Mouse (Mus musculus) embryonic facial prominence, embryonic 14.5 days (tissue): ENCODE measurements around the gene Myd88. TPM values are rescaled to one million over a fixed set of nuclear protein-coding genes. Genes with fewer than 3 reads are reported as not detected.
A peak's percentile ranks its signal among the peaks of the same experiment; 100 is the strongest.

Source experiments
- ATAC-seq: fragments of 200-750 bp; cut with Nextera tagmentation; 2 replicates; pipeline ENCODE4 v1.8.0; 2017; ENCODE audit warnings: low read depth, moderate number of reproducible peaks, moderate TSS enrichment
- DNase-seq: peaks from one replicate; pipeline ENCODE4 v3.0.0-alpha.2; 2015; ENCODE audit warnings: low spot score
- H3K27ac ChIP-seq: fragments of 300-500 bp; sonication (generic); replicated peaks from 2 replicates; pipeline ENCODE4 v1.5.1; 2014; ENCODE audit warnings: low read depth, mild to moderate bottlenecking, low read length, moderate library complexity
- H3K27me3 ChIP-seq: fragments of 300-500 bp; sonication (generic); replicated peaks from 2 replicates; pipeline ENCODE4 v1.6.1; 2014; ENCODE audit warnings: low read length; ENCODE audit not compliant: control insufficient read depth, insufficient read depth
- H3K36me3 ChIP-seq: fragments of 300-500 bp; sonication (generic); 2 replicates; pipeline ENCODE4 v1.6.1; 2014; ENCODE audit warnings: low read length, mixed read lengths; ENCODE audit not compliant: control insufficient read depth, insufficient read depth
- H3K4me1 ChIP-seq: fragments of 300-500 bp; sonication (generic); 2 replicates; pipeline ENCODE4 v1.6.1; 2014; ENCODE audit warnings: antibody characterized with exemption, low read length; ENCODE audit not compliant: control insufficient read depth, insufficient read depth
- H3K4me2 ChIP-seq: fragments of 300-500 bp; sonication (generic); 2 replicates; pipeline ENCODE4 v1.6.1; 2014; ENCODE audit warnings: low read depth, mild to moderate bottlenecking, low read length, moderate library complexity, mixed read lengths
- H3K4me3 ChIP-seq: fragments of 300-500 bp; sonication (generic); 2 replicates; pipeline ENCODE4 v1.5.1; 2014; ENCODE audit warnings: low read depth, mild to moderate bottlenecking, low read length
- H3K9ac ChIP-seq: fragments of 300-500 bp; sonication (generic); 2 replicates; pipeline ENCODE4 v1.6.1; 2014; ENCODE audit warnings: low read depth, mild to moderate bottlenecking, low read length, moderate library complexity, mixed read lengths
- H3K9me3 ChIP-seq: fragments of 300-500 bp; sonication (generic); 2 replicates; pipeline ENCODE4 v1.6.1; 2016; ENCODE audit warnings: low read length; ENCODE audit not compliant: control insufficient read depth
- WGBS: fragments of 180-500 bp; shearing (Covaris S2); extraction: QIAGEN DNeasy Blood & Tissue Kit; methylation state at CpG from one replicate; pipeline ENCODE4 v1.1.7; 2014; 5-methylcytosine and 5-hydroxymethylcytosine counted together
- polyA plus RNA-seq: library from polyadenylated mRNA; unstranded; fragments of >200 nt; fragmentation: Nextera tagmentation; extraction: Ambion mirVana; gene quantifications from 2 replicates; pipeline ENCODE4 v1.2.1, GENCODE M21; 2014

Myd88 gene
- polyA plus RNA-seq, 1 experiment from 2014 or later: 26.4 TPM

DNA sequence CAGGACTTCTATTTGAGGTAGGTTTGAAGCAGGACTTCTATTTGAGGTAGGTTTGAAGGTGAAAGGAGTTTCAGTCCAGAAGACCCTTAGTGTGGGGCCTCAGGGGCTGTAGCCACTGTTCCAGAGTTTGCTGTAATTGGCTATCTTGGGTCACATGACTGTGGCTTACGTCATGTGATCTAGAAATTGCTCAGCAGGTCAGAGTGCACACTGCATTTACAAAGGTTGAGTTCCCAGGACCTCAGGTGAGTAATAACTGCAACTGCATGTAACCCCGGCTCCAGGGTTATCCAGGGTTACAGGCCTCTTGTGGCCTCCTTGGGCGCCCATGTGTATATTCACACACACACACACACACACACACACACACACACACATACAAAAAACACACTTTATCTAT is 27.2 kb upstream of the Myd88 start:
- WGBS: 82% methylated on average over 3 of the region's 3 CpGs
- ATAC-seq (no peak), DNase-seq (no peak)
- H3K27me3 ChIP-seq: no peaks in the 10 kb centered on the region
- no peaks in the 10 kb centered on the region for H3K9me3 ChIP-seq
- H3K4me1 ChIP-seq: no peaks in the 10 kb centered on the region
- H3K4me3 ChIP-seq: no peak overlapping the region
- H3K36me3 ChIP-seq: no peaks in the 10 kb centered on the region
- H3K27ac ChIP-seq: no peak overlapping the region
- no peak overlapping the region for H3K4me2 ChIP-seq
- H3K9ac ChIP-seq: no peak overlapping the region

DNA sequence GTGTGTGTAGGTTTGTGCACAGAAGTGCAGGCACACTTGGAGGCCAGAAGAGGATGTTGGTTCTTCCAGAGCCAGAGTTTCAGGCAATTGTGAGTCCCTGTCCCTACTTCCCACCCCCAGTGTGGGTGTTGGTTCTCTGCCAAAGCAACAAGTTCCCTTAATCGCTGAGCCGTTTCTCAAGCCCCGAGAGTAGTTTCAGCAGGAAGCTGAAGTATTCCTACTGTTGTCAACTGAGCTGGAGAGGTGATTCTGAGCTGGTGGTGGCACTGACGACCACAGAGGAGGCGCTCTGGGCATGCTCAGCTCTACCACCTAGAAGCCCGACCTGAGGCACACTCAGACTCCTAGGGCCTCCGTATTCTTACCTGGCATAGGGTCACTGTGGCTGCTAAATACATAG is 24.1 kb upstream of the Myd88 start, which contains the start of gene Slc22a14:
Slc22a14 (minus strand) TSS at position 270 of the 400 bp plus-strand sequence.
- H3K36me3 ChIP-seq: no peaks in the 10 kb centered on the region
- no peaks in the 10 kb centered on the region for H3K9me3 ChIP-seq
- no peaks in the 10 kb centered on the region for H3K27me3 ChIP-seq
- no peak within 1 kb of the TSS for H3K9ac ChIP-seq
- no peak within 1 kb of the TSS for H3K4me3 ChIP-seq
- ATAC-seq: no peak
- H3K27ac ChIP-seq: no peak within 1 kb of the TSS
- H3K4me2 ChIP-seq: no peak within 1 kb of the TSS
- DNase-seq: peak; percentile 30
- WGBS: 71% methylated on average over 7 of the region's 7 CpGs
- H3K4me1 ChIP-seq: no peaks in the 10 kb centered on the region; the same call in 1 of the 2 replicates

DNA sequence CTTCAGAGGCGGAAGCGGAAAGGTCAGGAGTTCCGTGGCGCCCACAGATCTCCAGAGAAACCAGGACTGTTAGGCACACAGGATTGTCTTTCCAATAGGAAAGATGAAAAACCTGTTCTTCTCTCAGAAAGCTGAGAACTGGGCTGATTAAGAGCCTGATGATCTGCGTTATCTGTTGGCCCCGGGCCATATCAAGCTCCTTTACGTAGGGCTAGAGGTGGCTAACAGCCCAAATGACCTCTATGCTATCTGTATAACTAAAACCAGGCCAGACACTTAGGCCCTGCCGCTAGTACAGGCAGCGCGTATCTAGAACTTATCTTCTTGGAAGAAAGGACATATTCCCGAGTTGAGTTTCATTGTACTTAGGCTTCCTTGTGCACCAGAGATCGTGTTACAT is 22.0 kb upstream of the Myd88 start:
- no peak overlapping the region for H3K9ac ChIP-seq
- peak; percentile 6; the same call in 1 of the 2 replicates for ATAC-seq
- no peak overlapping the region for H3K4me2 ChIP-seq
- H3K27me3 ChIP-seq: no peaks in the 10 kb centered on the region
- 61% methylated on average over 12 of the region's 12 CpGs for WGBS
- no peaks in the 10 kb centered on the region for H3K9me3 ChIP-seq
- DNase-seq: no peak
- H3K4me1 ChIP-seq: no peaks in the 10 kb centered on the region; the same call in 1 of the 2 replicates
- no peak overlapping the region for H3K4me3 ChIP-seq
- no peak overlapping the region for H3K27ac ChIP-seq
- no peaks in the 10 kb centered on the region for H3K36me3 ChIP-seq

DNA sequence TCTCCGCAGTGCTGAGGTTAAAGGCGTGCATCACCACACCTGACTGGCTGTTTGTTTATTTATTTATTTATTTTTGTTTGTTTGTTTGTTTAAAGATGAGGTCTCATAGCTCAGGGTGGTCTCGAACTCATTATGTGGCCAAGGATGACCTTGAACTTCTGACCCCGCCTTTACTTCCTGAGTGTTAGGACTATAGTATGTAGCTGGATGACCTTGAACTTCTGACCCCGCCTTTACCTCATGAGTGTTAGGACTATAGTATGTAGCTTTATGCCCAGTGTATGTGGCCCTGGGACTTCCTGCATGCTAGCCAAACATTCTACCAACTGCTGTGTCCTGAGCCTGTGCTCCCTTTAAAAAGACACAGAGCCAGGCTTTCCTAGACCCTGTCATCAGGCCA is 20.2 kb upstream of the Myd88 start:
- H3K27ac ChIP-seq: no peak overlapping the region
- H3K9me3 ChIP-seq: no peaks in the 10 kb centered on the region
- no peak for ATAC-seq
- H3K4me1 ChIP-seq: no peaks in the 10 kb centered on the region; the same call in 1 of the 2 replicates
- H3K36me3 ChIP-seq: no peaks in the 10 kb centered on the region
- no peaks in the 10 kb centered on the region for H3K27me3 ChIP-seq
- no peak overlapping the region for H3K4me3 ChIP-seq
- H3K9ac ChIP-seq: no peak overlapping the region
- H3K4me2 ChIP-seq: no peak overlapping the region
- no peak for DNase-seq
- 91% methylated on average over 5 of the region's 5 CpGs for WGBS

DNA sequence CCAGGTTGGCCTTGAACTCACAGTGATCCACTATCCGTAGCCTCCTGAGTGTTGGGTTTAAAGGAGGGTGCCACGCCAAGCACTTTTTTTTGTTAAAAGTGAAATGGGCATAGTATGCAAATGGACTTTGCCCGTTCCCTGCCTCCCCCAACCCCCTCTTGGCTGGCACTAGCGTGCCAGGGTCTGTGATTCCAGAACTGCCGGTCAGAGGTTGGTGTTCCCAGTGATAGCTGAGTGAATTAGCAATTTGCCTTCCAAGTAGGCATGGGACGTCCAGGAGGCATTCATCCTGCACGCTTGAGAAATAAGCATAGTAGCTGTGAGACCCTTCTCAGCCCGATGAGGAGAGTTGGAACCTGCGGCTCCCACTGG is 16.8 kb upstream of the Myd88 start:
- Histone ChIP-seq H3K27me3 (no peaks in the 10 kb centered on the region), H3K36me3 (no peaks in the 10 kb centered on the region; the same call in 1 of the 2 replicates), H3K9me3 (no peaks in the 10 kb centered on the region), H3K4me2 (peak overlapping the region; percentile 91), H3K4me3 (peak overlapping the region; percentile 71), H3K27ac (no peak overlapping the region), H3K9ac (peak overlapping the region; percentile 74), H3K4me1 (no peaks in the 10 kb centered on the region; the same call in 1 of the 2 replicates)
- 38% methylated on average over 9 of the region's 9 CpGs for WGBS
- ATAC-seq (no peak), DNase-seq (no peak)

DNA sequence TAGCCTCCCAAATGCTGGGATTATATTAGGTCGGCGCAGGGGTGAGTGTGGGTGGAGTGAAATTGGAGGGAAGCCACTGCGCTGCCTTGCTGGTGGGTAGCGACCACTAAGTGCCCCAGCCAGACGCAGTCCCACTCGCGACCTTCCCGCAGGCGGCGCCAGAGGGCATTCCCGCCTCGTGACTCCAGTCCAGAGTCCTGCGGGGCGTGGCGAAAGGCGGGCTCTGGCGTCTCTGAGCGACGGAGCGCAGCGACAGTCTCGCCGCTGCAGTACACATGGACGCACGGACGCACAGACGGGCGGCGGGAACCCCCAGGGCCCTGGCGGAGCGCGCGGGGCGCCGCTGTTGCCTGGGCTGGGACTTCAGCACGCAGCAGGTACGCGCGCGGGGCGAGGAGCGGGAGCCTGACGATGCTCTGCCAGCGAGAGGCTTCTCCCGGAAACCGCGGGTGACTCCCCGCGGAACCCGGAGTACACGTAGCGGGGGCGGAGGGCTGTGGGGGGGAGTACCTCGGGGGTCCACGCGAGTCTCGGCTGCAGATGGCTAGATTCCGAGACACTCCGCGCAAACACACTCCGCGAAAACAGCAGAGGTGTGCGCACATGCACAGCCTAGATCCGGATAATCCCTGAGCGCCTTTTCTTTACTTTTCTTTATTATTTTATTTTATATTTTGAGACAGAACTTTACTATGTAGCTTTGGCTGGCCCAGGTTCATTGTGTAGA is 16.3 kb upstream of the Myd88 start, which contains the start of gene Xylb:
Xylb (plus strand) TSS at position 51 of the 727 bp plus-strand sequence.
- Histone ChIP-seq H3K36me3 (no peaks in the 10 kb centered on the region; the same call in 1 of the 2 replicates), H3K27ac (no peak within 1 kb of the TSS), H3K4me2 (peak within 1 kb of the TSS; percentile 91), H3K4me1 (no peaks in the 10 kb centered on the region), H3K9me3 (no peaks in the 10 kb centered on the region), H3K4me3 (peak within 1 kb of the TSS; percentile 71), H3K27me3 (no peaks in the 10 kb centered on the region), H3K9ac (peak within 1 kb of the TSS; percentile 74)
- WGBS: 5% methylated on average over 32 of the region's 65 CpGs
- ATAC-seq (peak; percentile 94), DNase-seq (peak; percentile 91)

DNA sequence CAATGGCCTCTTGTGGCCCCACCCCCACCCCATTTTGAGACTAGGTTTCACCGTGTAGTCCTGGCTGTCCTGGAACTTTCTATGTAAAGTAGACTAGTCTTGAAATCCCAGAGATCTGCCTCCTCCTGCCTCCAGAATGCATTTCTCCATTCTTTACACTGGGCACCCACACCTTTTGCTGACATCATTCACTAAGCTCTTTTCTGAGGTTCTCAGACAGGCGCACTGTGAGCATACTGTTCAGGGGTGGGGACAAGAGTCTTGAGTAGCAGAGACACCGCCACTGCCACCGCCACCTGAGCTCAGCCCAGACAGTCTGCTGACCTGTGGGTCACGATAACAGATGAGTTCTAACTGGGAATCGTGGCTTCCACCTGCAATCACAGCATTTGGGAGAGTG is 14.7 kb upstream of the Myd88 start:
- 66% methylated on average over 6 of the region's 6 CpGs for WGBS
- H3K9me3 ChIP-seq: no peaks in the 10 kb centered on the region
- peaks cover 12% of the 10 kb centered on the region for H3K36me3 ChIP-seq
- H3K27ac ChIP-seq: no peak overlapping the region
- no peak for DNase-seq
- no peak overlapping the region for H3K4me2 ChIP-seq
- no peaks in the 10 kb centered on the region for H3K4me1 ChIP-seq
- no peak overlapping the region for H3K9ac ChIP-seq
- no peak for ATAC-seq
- H3K4me3 ChIP-seq: no peak overlapping the region
- H3K27me3 ChIP-seq: no peaks in the 10 kb centered on the region

DNA sequence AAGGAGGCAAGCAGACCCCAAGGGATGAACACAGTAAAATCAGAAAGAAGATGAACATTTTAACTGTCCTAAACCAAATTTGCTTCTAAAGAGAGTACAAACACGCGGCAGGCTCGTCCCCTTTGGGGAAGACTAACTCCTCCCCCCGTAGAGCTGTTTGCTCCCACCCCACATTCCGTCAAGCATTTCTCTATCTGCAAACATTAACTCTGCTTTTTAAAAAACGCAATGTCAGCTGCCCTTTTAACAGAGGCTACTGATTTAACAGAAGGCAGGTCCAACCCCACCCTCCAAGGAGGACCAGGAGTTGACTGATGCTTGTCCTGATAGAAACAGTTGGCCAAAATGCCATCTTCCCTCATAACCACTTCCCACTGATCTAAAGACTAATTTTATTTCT is 12.7 kb upstream of the Myd88 start:
- no peaks in the 10 kb centered on the region for H3K27me3 ChIP-seq
- no peak for ATAC-seq
- no peak overlapping the region for H3K27ac ChIP-seq
- WGBS: 71% methylated on average over 6 of the region's 6 CpGs
- H3K9ac ChIP-seq: no peak overlapping the region
- no peak overlapping the region for H3K4me2 ChIP-seq
- no peak for DNase-seq
- H3K36me3 ChIP-seq: peaks cover 25% of the 10 kb centered on the region
- no peak overlapping the region for H3K4me3 ChIP-seq
- no peaks in the 10 kb centered on the region for H3K4me1 ChIP-seq
- no peaks in the 10 kb centered on the region for H3K9me3 ChIP-seq

DNA sequence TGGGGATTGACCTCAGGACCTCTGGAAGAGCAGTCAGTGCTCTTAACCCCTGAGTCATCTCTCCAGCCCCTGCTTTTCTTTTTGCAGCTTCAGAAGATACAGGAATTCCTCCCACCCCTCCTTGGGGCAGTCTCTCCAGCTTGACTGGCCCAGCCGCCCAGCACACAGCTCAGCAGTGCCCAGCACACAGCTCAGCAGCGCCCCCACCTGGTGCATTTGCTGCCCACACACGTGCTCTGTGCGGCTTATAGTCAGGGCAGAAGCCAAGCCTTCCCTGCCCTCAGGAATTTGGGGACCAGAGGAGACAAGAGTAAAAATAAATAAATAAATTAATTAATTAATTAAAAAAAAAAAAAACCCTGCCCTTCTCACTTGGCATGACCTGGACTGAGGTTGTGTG is 10.8 kb upstream of the Myd88 start:
- Histone ChIP-seq H3K9ac (no peak overlapping the region), H3K4me3 (no peak overlapping the region), H3K9me3 (no peaks in the 10 kb centered on the region), H3K4me1 (no peaks in the 10 kb centered on the region), H3K27me3 (no peaks in the 10 kb centered on the region), H3K4me2 (no peak overlapping the region), H3K36me3 (peaks cover 39% of the 10 kb centered on the region), H3K27ac (no peak overlapping the region)
- DNase-seq (peak; percentile 65), ATAC-seq (peak; percentile 71)
- WGBS: 31% methylated on average over 4 of the region's 4 CpGs
